Mouse (Mus musculus) ES-Bruce4 (cell line): ENCODE data around the gene Parp14. TPM values are rescaled to one million over a fixed set of nuclear protein-coding genes. Genes with fewer than 3 reads are reported as not detected.
A peak's percentile ranks its signal among the peaks of the same experiment; 100 is the strongest.

Experiments used
- H3K27ac ChIP-seq: 2 replicates; pipeline ENCODE4 v1.5.1; 2012; ENCODE audit warnings: low read length, inconsistent platforms; ENCODE audit not compliant: insufficient read depth
- H3K27me3 ChIP-seq: 2 replicates; pipeline ENCODE4 v1.6.1; 2012; ENCODE audit warnings: mild to moderate bottlenecking, low read length, inconsistent platforms; ENCODE audit not compliant: control insufficient read depth, poor library complexity, insufficient read depth, severe bottlenecking
- H3K36me3 ChIP-seq: 2 replicates; pipeline ENCODE4 v1.6.1; 2012; ENCODE audit warnings: inconsistent platforms, mild to moderate bottlenecking, low read length, moderate library complexity; ENCODE audit not compliant: control insufficient read depth, poor library complexity, insufficient read depth, severe bottlenecking
- H3K4me1 ChIP-seq: one replicate; pipeline ENCODE4 v1.8.1; 2011; ENCODE audit warnings: low read length; ENCODE audit not compliant: control insufficient read depth, insufficient read depth
- H3K4me3 ChIP-seq: 2 replicates; pipeline ENCODE4 v1.5.1; 2011; ENCODE audit warnings: low read depth, mild to moderate bottlenecking, low read length
- H3K9ac ChIP-seq: 2 replicates; pipeline ENCODE4 v1.6.1; 2012; ENCODE audit warnings: low read depth, mild to moderate bottlenecking, inconsistent platforms; ENCODE audit not compliant: poor library complexity, severe bottlenecking
- H3K9me3 ChIP-seq: replicated peaks from 2 replicates; pipeline ENCODE4 v1.6.1; 2012; ENCODE audit warnings: mild to moderate bottlenecking, low read length, inconsistent platforms; ENCODE audit not compliant: control insufficient read depth, poor library complexity, insufficient read depth, severe bottlenecking
- CTCF ChIP-seq: IDR thresholded peaks from one replicate; pipeline ENCODE4 v1.8.1; 2011; ENCODE audit warnings: low read depth, low read length
- EP300 ChIP-seq: IDR thresholded peaks from 2 replicates; pipeline ENCODE4 v1.6.1; 2011; ENCODE audit warnings: low read depth, low read length; ENCODE audit not compliant: insufficient read depth
- POLR2A ChIP-seq: IDR thresholded peaks from one replicate; pipeline ENCODE4 v1.8.1; 2011; ENCODE audit warnings: low read length; ENCODE audit not compliant: insufficient read depth
- polyA plus RNA-seq: library from polyadenylated mRNA; stranded (reverse); fragments of >200 nt; gene quantifications from 2 replicates; pipeline ENCODE4 v1.2.4, GENCODE M21; 2011; ENCODE audit warnings: low read depth; ENCODE audit not compliant: missing spikeins, insufficient read depth, insufficient read length

Parp14 gene
- polyA plus RNA-seq, 1 experiment = 5.4 TPM

DNA sequence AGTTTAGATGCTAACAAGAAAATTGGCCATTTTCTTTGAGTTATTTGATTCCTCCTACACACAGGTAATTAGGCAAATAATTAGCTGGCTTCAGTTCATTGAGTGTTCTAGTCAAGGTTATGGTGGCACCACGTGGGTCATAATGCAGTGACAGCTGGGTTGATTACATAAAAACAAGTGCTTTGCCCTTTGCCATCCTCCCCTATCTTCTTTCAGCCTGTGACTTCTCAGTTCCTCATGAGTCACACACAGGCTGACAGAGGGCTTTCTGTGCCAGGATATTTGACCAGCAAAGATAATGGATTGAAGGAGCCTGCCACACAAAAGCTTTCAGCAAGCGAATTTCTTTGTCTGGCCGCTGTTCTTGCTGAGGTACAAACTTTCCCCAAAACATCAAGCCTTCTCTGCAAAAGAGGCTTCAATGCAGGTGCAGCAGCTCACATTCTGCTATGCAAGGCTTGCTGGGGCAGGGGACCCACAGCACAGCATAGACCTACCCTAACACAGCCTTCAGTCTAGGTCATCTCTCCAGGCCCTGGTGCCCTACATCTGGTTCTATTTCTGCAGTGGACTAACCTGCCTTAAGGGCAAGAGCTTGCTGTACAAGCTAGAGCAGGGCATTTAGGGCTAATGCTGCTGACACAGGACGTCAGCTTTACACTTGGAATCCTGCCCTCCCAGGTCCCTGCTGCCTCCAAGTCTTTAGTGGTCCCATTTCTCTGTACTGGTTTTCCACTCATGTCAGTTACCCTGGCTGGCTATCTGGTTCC is 36.3 kb upstream of the Parp14 start:
- 0 out of 2 replicates have a peak, but pooled peaks cover 3% of the 10 kb centered on the region for H3K9me3 ChIP-seq
- no peaks in the 10 kb centered on the region for H3K27me3 ChIP-seq
- TF ChIP-seq CTCF (no peak), EP300 (no peak), POLR2A (no peak)
- no peaks in the 10 kb centered on the region for H3K36me3 ChIP-seq
- no peak overlapping the region for H3K27ac ChIP-seq
- H3K4me1 ChIP-seq = peaks cover 7% of the 10 kb centered on the region
- H3K9ac ChIP-seq = no peak overlapping the region
- no peak overlapping the region for H3K4me3 ChIP-seq

DNA sequence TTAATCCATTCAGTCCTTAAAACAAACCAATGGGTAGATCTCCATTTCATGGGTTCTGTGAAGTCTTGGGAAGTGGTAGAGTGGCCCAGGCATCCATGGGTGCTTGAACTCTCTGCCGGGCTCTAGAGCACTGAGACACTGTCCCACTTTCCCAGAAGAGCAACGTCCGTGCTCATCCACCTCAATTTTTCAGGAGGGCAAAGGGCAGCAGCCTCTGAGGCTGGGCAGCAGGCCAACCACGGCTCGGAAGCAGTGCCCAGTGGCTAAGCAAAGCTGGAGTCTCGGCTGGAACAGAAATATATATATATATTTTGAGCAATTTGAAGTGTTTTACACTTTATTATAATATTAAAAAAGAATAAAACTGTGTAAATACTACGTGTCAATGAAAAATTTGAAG is 35.5 kb upstream of the Parp14 start:
- Histone ChIP-seq H3K4me3 (no peak overlapping the region), H3K4me1 (peaks cover 7% of the 10 kb centered on the region), H3K27ac (no peak overlapping the region), H3K9me3 (0 out of 2 replicates have a peak, but pooled peaks cover 3% of the 10 kb centered on the region), H3K36me3 (no peaks in the 10 kb centered on the region), H3K9ac (no peak overlapping the region), H3K27me3 (no peaks in the 10 kb centered on the region)
- no peak for TF ChIP-seq POLR2A
- no peak for TF ChIP-seq CTCF

DNA sequence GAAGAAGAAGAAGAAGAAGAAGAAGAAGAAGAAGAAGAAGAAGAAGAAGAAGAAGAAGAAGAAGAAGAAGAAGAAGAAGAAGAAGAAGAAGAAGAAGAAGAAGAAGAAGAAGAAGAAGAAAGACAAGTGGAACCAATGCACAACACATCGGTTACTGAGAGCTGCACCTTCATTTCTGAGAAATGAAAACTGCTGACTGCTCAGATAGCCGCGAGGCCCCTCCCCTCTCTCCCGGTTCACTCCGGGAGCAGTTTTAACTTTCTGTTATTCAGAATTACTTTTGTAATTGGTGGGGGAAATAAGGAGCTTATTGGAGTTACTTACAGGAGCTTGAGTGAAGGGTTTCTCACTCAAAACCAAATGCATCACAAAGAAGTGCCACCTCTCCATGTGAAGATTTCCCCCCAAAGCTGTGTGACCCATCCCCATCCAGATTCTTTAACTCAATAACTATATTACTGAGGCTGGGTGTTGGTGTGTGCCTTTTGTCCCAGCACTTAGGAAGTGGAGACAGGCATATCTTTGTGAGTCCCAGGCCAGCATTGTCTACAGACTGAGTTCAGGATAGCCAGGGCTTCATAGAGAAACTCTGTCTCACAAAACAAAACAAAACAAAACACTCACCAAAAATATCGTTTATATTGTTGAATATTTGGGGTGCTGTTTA is 34.6 kb upstream of the Parp14 start:
- Histone ChIP-seq H3K9me3 (0 out of 2 replicates have a peak, but pooled peaks cover 3% of the 10 kb centered on the region), H3K4me3 (no peak overlapping the region), H3K27me3 (no peaks in the 10 kb centered on the region), H3K36me3 (no peaks in the 10 kb centered on the region), H3K4me1 (peaks cover 7% of the 10 kb centered on the region), H3K27ac (no peak overlapping the region), H3K9ac (no peak overlapping the region)
- TF ChIP-seq POLR2A (no peak), EP300 (no peak), CTCF (no peak)

DNA sequence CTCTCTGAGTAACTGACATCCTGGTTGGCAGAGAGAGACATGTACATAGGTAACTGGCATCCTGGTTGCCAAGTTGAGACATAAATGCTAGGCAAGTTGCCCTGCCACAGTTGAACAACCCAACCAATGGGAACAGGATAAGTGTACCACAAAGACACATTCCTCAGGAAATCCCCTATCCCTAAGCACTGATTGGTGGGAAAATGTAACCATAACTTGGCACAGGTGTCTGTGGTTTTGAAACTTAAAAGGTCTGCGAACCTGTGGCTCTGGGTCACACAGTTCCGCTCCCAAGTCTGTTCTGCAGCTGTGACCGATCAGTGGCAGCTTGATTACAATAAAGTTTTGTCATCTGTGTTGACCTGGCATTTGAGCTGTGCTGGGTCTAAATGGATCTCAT is 34.0 kb upstream of the Parp14 start:
- Histone ChIP-seq H3K36me3 (no peaks in the 10 kb centered on the region), H3K9me3 (0 out of 2 replicates have a peak, but pooled peaks cover 3% of the 10 kb centered on the region), H3K9ac (no peak overlapping the region), H3K4me3 (no peak overlapping the region), H3K27ac (no peak overlapping the region), H3K27me3 (no peaks in the 10 kb centered on the region), H3K4me1 (peaks cover 7% of the 10 kb centered on the region)
- no peak for TF ChIP-seq POLR2A
- TF ChIP-seq CTCF = no peak
- no peak for TF ChIP-seq EP300

DNA sequence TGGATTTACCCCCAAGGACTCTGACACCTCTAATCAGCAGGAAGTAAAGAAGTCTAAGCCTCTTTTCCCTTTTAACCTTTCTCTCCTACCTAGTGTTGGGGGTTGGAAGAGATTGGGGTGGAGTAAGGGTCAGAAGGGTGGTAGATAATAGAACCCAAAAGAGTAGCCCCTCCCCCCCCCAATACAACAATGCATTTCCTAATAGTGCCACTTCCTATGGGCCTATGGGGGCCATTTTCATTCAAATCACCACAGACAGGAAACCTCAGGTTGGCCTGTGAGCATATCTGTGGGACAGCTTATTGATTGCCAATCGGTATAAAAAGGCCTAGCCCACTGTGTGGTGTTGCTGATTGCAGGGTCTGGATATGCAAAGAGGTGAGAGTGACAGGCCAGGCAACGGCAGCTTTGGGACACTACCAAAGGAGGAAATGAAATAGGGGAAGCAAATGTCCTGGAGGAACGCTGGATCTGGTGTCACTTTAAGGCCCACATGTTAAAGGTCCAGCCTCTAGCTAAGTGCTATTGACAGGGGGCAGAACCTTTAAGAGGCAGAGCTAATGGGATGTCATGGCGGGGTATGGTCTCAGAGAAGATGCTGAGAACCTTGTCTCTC is 32.9 kb upstream of the Parp14 start:
- no peak overlapping the region for H3K4me3 ChIP-seq

More for the DNA sequence above, 32.9 kb upstream of the Parp14 start:
- TF ChIP-seq CTCF (no peak), EP300 (no peak), POLR2A (no peak)
- Histone ChIP-seq H3K27ac (peak overlapping the region; percentile 59), H3K27me3 (no peaks in the 10 kb centered on the region), H3K36me3 (no peaks in the 10 kb centered on the region), H3K9ac (no peak overlapping the region), H3K4me1 (peaks cover 7% of the 10 kb centered on the region), H3K9me3 (no peaks in the 10 kb centered on the region)
